Comparison of ENCODE assay signal across 8 mouse cellular contexts in genomic region chr19:33391651-33392382, GRCm38 (mm10). TPM values are rescaled to one million over a fixed set of nuclear protein-coding genes. Genes with fewer than 3 reads are reported as not detected.
DNase-seq lines count a peak whose midpoint lies in the region; ATAC-seq lines count a peak whose summit lies in the region.

Gene Rnls (minus strand): TSS chr19:33392295.

- H3K9ac ChIP-seq in forebrain, embryonic 12.5 days: peak within 1 kb of the TSS; percentile 73
- H3K9ac ChIP-seq in heart, embryonic 16.5 days (ENCODE audit: low read length): peak within 1 kb of the TSS; percentile 97
- H3K9ac ChIP-seq in liver, embryonic 13.5 days: peak within 1 kb of the TSS; percentile 74
- H3K9ac ChIP-seq in stomach, embryonic 14.5 days (replicated peaks; ENCODE audit: low read depth, low read length): peak within 1 kb of the TSS; percentile 73

- 1% methylated on average over 48 of the region's 48 CpGs for WGBS in forebrain, embryonic 12.5 days
- WGBS in heart, embryonic 16.5 days: 2% methylated on average over 48 of the region's 48 CpGs
- 1% methylated on average over 48 of the region's 48 CpGs for WGBS in liver, embryonic 13.5 days (ENCODE audit: insufficient replicate concordance)
- WGBS in stomach, embryonic 14.5 days: 1% methylated on average over 46 of the region's 48 CpGs

- no peaks in the 10 kb centered on the region for H3K4me1 ChIP-seq in forebrain, embryonic 12.5 days
- no peaks in the 10 kb centered on the region for H3K4me1 ChIP-seq in heart, embryonic 16.5 days (ENCODE audit: control insufficient read depth, insufficient read depth, low read length)
- 0 out of 2 replicates have a peak, but pooled peaks cover 4% of the 10 kb centered on the region for H3K4me1 ChIP-seq in liver, embryonic 13.5 days (replicated peaks)
- no peaks in the 10 kb centered on the region for H3K4me1 ChIP-seq in stomach, embryonic 14.5 days (ENCODE audit: control insufficient read depth, insufficient read depth, low read length)

- peak within 1 kb of the TSS; percentile 63 for H3K4me2 ChIP-seq in forebrain, embryonic 12.5 days
- H3K4me2 ChIP-seq in heart, embryonic 16.5 days (ENCODE audit: low read depth, low read length): peak within 1 kb of the TSS; percentile 77
- peak within 1 kb of the TSS; percentile 81 for H3K4me2 ChIP-seq in liver, embryonic 13.5 days
- H3K4me2 ChIP-seq in stomach, embryonic 14.5 days (replicated peaks; ENCODE audit: low read depth, low read length): peak within 1 kb of the TSS; percentile 68

- peak within 1 kb of the TSS; percentile 57 for H3K4me3 ChIP-seq in forebrain, embryonic 12.5 days (replicated peaks)
- H3K4me3 ChIP-seq in heart, embryonic 16.5 days (ENCODE audit: low read length): peak within 1 kb of the TSS; percentile 79
- H3K4me3 ChIP-seq in liver, embryonic 13.5 days (replicated peaks): peak within 1 kb of the TSS; percentile 66
- peak within 1 kb of the TSS; percentile 58 for H3K4me3 ChIP-seq in stomach, embryonic 14.5 days (ENCODE audit: low read depth, low read length)

- ATAC-seq in cerebellum, adult (ENCODE audit: insufficient number of reproducible peaks, low FRiP score, low TSS enrichment): peak; percentile 99
- ATAC-seq in forebrain, embryonic 12.5 days (ENCODE audit: low FRiP score): peak; percentile 99
- peak; percentile 98 for ATAC-seq in heart, embryonic 16.5 days (replicated peaks; ENCODE audit: extremely low read depth, insufficient read depth, low FRiP score)
- peak; percentile 96 for ATAC-seq in liver, embryonic 13.5 days (ENCODE audit: low read depth)
- ATAC-seq in stomach, embryonic 14.5 days (ENCODE audit: insufficient number of reproducible peaks, insufficient read depth, low FRiP score, low read depth): peak; percentile 97

- no peaks in the 10 kb centered on the region; the same call in 1 of the 2 replicates for H3K36me3 ChIP-seq in forebrain, embryonic 12.5 days (replicated peaks)
- no peaks in the 10 kb centered on the region for H3K36me3 ChIP-seq in heart, embryonic 16.5 days (ENCODE audit: control insufficient read depth, insufficient read depth)
- H3K36me3 ChIP-seq in liver, embryonic 13.5 days: no peaks in the 10 kb centered on the region
- H3K36me3 ChIP-seq in stomach, embryonic 14.5 days (ENCODE audit: control insufficient read depth, insufficient read depth, low read length): no peaks in the 10 kb centered on the region

- H3K9me3 ChIP-seq in forebrain, embryonic 12.5 days: no peaks in the 10 kb centered on the region
- H3K9me3 ChIP-seq in heart, embryonic 16.5 days (replicated peaks; ENCODE audit: control insufficient read depth, low read length): no peaks in the 10 kb centered on the region
- H3K9me3 ChIP-seq in liver, embryonic 13.5 days (replicated peaks): no peaks in the 10 kb centered on the region
- no peaks in the 10 kb centered on the region for H3K9me3 ChIP-seq in stomach, embryonic 14.5 days (ENCODE audit: control insufficient read depth, low read depth, low read length)

- peak within 1 kb of the TSS; percentile 89 for H3K27ac ChIP-seq in forebrain, embryonic 12.5 days
- H3K27ac ChIP-seq in heart, embryonic 16.5 days (ENCODE audit: low read length): peak within 1 kb of the TSS; percentile 95
- H3K27ac ChIP-seq in liver, embryonic 13.5 days: no peak within 1 kb of the TSS; the same call in 1 of the 2 replicates
- H3K27ac ChIP-seq in stomach, embryonic 14.5 days (ENCODE audit: low read length): peak within 1 kb of the TSS; percentile 78

- DNase-seq in CD8-positive naive resting alpha-beta T cell, adult 2 months (ENCODE audit: low read depth in 2 of 2, low spot score in 2 of 2): peak; percentile 45 to 47
- peak; percentile 88 to 96 for DNase-seq in kidney, postnatal 25 days
- DNase-seq in liver, embryonic 13.5 days: peak; percentile 61
- DNase-seq in natural killer cell, adult 2 months (ENCODE audit: low spot score in 2 of 2): peak; percentile 78 to 81

- H3K27me3 ChIP-seq in forebrain, embryonic 12.5 days: no peaks in the 10 kb centered on the region
- H3K27me3 ChIP-seq in heart, embryonic 16.5 days (ENCODE audit: control insufficient read depth, insufficient read depth, low read length): no peaks in the 10 kb centered on the region
- no peaks in the 10 kb centered on the region for H3K27me3 ChIP-seq in liver, embryonic 13.5 days
- H3K27me3 ChIP-seq in stomach, embryonic 14.5 days (ENCODE audit: control insufficient read depth, insufficient read depth, low read length): no peaks in the 10 kb centered on the region

RNA-seq across cellular contexts. Expression of gene Rnls, which starts in this region (rescaled TPM):
- polyA plus RNA-seq in forebrain, embryonic 12.5 days (2016; fragmentation: Nextera tagmentation; extraction: Ambion mirVana): 6.2 and 7.5 TPM in 2 replicates
- polyA plus RNA-seq in heart, embryonic 16.5 days (2015; fragmentation: Nextera tagmentation; extraction: Ambion mirVana): 11.2 and 12.2 TPM in 2 replicates
- 0.98 and 1.1 TPM in 2 replicates for polyA plus RNA-seq in liver, embryonic 13.5 days (2015; fragmentation: Nextera tagmentation; extraction: Ambion mirVana)
- polyA plus RNA-seq in stomach, embryonic 14.5 days (2014; fragmentation: Nextera tagmentation; extraction: Ambion mirVana): 6.9 and 7.4 TPM in 2 replicates
